Mouse (Mus musculus): ENCODE results near the gene Ociad1.
"Not testable (repeated sequence)": the region's sequence is repeated elsewhere in the genome, so short reads cannot be mapped to it uniquely, and the experiment has no call there.

The Ociad1 gene

DNA sequence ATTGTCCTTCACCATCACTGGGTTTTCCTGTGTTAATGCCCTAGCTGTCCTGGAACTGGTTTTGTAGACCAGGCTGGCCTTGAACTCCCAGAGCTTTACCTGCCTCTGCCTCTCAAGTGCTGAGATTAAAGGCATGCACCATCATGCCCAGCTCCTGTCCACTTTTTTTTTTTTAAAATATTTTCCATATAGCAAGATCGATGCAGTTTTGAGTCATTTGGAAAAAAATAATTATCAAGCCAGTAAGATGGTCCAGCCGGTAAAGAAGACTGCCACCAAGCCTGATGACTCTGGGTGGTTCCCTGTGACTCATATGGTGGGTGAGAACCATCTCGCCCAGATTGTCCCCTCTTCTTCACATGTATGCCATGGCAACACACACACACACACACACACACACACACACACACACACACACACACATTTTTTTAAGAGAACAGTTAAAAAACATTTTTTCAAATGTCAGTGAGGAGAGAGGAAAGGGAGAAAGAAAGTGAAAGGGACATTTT is 7.1 kb upstream of the Ociad1 start:
- no peak for DNase-seq (ENCODE audit: low spot score)

DNA sequence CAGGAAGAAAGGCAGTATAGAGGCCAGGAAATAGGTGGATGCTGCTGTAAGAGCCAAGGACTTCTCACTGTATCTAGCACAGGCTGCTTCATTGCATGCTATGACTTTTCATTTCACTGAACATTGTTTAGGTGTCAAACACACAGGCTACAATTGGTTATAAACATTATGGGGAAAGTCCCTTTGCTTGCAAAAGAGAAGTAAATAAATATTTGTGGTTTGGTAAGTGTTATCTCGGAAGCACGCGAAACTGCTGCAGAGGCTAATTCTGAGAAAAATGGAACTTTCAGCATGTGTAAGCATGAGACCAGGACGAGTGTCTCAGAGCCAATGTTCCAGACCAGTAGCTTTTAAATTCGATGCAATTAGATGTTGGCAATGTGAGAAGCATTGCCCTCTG is 6.0 kb upstream of the Ociad1 start:
- no peak for DNase-seq (ENCODE audit: low spot score)

DNA sequence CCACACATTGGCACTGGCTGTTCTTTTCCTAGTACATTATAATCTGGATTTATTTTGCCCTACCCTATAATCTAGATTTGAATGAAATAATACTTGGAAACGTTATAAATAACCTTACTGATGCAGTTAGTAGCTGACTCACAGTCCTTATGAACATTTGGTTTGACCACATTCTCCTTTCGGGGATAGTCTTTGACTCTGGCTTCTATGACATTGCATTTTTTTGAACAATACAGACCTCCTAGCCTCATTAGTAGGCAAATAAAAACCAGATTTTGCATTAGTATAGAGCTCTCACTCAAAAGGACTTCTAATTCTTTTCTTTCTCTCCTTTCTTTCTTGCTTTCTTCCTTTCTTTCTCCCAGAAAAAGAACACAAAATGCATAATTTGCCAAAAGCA is 2.7 kb upstream of the Ociad1 start:
- DNase-seq (ENCODE audit: low spot score), result no peak

DNA sequence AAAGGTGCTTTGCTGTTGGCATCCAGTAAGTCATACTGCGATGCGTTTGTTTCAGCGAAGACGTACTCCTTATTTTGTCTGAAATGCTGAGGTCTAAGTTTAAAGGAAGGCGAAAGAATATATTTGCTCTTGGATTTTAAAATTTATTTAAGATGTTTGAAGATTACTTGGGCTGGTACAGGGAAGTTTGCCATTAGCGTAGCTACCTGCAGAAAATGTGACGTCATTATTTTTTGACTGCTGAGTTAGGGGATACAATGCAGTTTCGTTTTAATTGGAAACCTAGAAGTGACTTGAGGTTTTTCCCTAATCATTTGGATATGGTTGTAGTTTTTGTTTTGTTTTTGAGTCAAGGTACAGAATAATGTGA is 859 bp downstream of the Ociad1 start:
- DNase-seq (ENCODE audit: low spot score), result no peak

DNA sequence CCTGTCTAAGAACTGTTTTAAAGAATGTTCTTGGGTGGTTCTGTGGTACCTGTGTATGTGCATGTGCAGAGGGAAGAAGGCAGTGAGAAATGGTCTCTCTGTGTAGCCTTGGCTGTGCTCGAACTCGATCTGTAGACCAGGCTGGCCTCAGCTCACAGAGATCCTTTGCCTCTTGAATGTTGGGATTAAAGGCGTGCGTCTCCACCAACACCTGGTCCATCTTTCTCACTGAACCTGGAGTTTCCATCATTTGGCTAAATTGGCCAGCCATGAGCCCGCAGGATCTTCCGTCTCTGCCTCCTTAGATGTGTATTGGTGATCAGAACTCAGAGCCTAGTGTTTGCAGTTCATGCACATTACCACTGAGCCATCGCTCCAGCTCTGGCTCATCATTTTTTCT is 2.4 kb downstream of the Ociad1 start:
- no peak for DNase-seq (ENCODE audit: low spot score)

DNA sequence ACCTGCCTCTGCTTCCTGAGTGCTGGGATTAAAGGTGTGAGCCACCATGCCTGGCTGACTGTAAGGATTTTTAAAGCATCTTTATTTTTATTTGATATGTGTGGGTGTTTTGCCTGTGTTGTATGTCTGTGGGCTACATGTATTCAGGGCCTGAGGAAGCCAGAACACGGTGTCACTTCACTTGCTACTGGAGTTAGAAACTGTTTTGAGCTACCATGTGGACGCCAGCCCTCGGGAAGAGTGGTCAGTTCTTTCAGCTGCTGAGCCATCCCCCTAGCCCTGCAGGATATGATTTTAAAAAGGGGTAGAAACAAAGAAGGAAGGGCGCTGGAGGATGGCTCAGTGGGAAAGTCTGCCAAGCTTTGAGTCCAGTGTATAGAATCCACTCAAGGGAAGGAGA is 3.3 kb downstream of the Ociad1 start:
- no peak for DNase-seq (ENCODE audit: low spot score)

DNA sequence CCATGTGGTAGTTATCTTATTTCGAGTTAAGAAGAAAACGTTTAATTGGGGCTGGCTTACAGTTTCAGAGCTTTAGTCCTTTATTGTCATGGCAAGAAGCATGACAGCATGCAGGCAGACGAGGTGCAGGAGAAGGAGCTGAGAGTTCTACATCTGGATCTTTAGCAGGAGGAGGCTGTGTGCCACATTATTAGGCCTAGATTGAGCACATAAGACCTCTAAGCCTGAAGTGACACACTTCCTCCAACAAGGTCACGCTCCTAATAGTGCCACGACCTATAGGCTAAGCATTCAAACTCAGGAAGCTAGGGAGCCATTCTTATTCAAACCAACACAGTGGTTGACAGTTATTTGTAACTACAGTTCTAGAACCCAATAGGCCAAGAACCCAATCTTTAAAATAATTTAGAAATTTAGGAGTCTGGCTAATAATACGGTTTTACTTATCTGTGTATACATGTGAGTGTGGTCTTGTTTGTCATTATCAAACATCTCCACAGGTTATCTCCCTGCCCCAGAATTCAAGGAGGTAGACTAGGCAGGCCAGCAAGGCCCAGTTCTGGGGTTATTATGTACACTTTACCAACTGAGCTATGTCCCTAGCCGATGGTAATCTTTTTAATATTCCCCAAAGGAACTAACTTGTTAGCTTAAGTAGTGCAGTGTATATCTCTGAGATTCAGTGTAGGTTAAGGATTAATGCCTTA is 9.2 kb downstream of the Ociad1 start:
- DNase-seq (ENCODE audit: low spot score), result no peak

DNA sequence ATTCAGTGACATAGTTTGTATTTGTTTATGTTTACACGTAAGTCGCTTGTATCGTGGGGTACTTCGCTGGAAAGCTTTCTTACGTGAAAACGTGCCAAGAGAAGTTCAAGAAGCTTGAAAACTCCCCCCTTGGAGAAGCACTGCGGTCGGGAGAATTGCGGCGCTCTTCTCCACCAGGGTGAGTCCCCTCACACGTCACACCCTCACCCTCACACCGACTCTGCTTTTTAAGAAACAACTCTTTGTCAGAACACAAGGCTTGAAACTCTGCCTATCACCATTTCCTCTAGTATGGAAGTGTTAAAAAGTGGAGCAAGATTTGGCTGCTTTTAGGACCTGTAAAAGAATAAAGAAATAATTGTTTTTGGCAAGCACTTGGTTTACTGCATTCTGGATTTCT is 11.9 kb downstream of the Ociad1 start:
- DNase-seq (ENCODE audit: low spot score), result no peak

DNA sequence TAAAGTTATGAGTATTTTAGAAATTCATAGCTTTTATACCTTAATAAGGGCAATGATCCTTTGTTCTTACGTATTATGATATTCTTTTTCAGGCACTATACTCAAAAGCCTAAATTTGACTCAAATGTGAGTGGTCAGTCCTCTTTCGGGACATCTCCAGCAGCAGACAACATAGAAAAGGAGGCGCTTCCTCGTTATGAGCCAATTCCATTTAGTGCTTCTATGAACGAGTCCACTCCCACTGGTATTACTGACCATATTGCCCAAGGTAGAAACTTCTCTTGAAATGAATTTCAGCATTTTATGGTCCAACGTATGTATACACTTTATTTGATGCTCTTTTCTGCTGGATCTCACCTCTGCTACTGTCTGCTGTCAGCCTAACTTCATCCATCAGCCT is 13.9 kb downstream of the Ociad1 start:
- DNase-seq (ENCODE audit: low spot score), result no peak

DNA sequence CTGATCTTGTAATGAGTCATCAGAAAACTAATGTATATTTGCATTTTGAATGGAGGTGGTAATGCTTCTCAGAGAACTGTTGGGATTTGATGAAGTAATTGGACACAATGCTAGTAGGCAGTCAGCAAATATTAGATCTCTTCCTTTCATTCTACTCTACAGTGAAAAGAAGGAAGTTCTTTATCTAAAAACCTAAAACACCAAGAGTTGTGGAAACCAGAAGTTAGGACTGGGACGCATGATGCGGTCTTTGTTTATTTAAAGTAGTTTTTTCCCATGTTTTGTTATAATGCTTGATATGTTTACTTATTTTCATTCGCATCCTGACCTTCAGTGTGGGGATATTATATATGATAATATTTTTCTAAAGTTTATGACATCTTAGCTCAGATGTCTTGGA is 14.7 kb downstream of the Ociad1 start:
- no peak for DNase-seq (ENCODE audit: low spot score)

DNA sequence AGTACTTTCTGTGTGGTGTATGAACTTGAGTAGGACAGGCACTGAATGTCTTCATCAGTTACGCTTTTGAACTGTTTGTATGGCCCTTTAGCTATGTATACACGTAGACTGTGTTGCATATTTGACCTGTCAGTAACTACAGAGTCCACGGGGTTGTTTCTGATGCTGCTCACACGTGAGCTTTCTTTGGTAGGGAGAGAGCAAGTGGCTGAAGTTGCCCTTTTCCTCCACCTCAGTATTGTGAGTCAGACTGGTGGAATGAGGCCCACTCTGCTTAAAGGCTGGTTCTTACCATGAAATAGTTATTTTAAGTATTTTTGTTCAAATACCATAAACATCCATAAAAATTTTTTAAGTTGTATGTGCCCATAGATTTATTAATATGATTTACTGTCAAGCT is 16.9 kb downstream of the Ociad1 start:
- DNase-seq (ENCODE audit: low spot score), result no peak

DNA sequence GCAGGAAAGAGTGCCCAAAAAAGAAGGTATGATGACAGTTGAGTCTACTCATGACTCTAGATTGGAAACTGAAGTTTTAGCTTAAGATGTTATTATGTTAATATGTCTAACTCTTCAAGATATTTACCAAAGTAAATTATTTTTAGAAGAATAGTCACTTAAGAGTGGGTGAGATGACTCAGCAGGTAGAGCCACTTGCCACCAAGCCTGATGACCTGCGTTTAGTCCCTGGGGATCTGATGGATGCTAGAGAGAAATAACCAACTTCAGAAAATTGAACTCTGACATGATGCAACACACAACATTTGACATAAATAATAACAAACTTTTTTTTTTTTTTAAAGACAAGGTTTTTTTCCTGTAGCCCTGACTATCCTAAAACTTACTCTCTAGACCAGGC is 17.8 kb downstream of the Ociad1 start:
- no peak for DNase-seq (ENCODE audit: low spot score)

DNA sequence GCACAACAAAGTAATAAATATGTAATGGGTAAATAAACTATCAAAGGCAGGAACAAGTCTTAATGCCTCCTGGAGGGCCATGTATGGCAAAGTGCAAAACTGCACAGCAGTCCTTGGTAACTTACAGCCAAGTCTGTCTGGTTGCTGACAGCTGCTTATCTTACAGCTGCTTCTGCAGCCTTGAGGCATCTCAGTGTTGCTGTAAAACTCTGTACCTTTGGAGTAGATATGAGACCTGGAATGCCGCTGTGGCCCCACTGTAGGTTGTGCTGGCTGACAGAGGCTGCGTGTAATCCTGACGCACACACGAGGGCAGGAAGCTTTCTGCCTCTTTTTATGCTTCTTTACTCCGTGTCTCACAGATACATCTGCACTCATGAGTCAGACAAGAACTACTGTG is 18.9 kb downstream of the Ociad1 start:
- DNase-seq (ENCODE audit: low spot score), result no peak

DNA sequence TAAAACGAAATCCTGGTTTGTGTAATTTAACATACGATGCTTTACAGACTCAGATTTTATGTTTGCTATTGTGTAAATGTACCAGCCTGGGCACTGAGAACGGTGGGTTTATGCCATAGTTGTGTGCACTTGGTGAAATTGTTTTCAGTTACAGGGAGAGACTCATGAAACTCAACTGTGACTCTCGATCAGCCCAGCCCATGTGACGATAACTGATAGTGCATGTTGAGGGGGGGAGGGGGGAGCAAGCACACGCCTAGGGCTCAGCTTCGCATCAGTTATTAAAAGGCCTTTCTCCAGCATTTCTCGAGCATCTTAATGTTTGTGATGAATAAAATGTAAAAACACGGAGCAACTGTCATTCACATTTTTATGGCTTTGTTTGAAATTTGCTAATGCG is 21.0 kb downstream of the Ociad1 start:
- DNase-seq (ENCODE audit: low spot score), result no peak

DNA sequence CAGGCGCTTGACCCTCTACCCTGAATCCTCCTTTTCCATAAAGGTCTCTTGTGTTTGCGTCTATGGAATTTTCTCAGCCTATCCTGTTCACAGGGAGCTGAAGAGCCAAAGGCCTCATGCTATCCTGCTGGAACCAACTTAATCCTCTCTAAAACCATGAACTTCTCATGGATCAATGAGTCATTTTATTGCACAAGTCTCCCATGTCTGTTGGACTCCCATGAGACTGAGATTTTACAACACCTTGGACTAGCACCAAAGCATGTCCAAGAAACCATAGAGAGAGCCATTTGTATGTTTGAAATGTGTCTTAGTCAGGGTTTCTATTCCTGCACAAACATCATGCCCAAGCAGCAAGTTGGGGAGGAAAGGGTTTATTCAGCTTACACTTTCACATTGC is 22.1 kb downstream of the Ociad1 start:
- DNase-seq (ENCODE audit: low spot score), result no peak

DNA sequence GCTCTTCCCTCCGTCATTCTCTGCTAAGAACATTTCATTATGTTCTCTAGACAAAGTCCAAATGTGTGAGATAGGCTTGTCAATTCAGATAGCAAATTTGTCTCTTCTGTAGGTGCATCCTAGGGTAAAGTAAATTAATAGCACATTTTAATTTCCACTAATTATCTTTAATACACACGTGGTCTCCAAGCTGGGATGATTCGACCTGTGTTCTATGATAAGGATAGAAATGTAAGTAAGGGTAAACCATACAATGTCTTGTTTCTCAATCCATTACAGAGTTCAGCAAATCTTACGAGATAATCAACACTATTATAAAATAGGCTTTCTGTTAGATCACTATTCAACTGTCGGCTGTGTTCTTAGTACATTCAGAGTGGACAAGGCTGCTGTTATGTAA is 26.7 kb downstream of the Ociad1 start:
- DNase-seq (ENCODE audit: low spot score), result no peak

DNA sequence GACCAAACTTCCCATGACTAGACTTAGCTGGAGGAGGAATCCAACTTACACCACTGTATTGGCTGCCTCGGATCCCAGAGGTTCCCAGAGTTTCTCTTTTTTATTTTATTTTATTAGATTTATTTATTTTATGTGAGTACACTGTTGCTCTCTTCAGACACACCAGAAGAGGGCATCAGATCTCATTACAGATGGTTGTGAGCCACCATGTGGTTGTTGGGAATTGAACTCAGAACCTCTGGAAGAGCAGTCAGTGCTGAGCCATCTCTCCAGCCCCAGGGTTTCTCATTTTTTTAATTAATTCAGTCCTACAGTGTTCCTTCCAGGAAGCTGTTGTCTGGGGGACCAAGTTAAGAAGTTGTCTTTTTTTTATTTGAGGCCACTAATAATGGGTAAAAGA is 30.1 kb downstream of the Ociad1 start:
- DNase-seq (ENCODE audit: low spot score), result not testable (repeated sequence)

DNA sequence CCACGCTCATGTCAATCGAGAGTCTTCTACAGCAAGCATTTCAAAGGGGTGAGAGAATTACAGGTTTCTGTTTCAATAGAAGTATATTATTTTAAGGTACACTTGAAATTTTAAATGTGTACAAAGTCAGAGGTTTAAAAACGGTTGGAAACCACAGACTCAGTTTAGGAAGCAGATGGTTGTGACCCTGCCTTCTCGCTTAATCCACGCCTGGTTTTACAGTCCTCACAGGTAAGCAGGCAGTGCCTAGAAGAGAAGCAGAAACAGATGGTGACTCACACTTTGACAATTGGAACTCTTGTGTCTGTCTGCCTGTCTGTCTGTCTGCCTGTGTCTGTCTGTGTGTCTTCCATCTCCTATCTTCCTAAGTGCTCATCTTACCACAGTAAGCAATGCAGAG is 31.0 kb downstream of the Ociad1 start:
- DNase-seq (ENCODE audit: low spot score), result no peak

DNA sequence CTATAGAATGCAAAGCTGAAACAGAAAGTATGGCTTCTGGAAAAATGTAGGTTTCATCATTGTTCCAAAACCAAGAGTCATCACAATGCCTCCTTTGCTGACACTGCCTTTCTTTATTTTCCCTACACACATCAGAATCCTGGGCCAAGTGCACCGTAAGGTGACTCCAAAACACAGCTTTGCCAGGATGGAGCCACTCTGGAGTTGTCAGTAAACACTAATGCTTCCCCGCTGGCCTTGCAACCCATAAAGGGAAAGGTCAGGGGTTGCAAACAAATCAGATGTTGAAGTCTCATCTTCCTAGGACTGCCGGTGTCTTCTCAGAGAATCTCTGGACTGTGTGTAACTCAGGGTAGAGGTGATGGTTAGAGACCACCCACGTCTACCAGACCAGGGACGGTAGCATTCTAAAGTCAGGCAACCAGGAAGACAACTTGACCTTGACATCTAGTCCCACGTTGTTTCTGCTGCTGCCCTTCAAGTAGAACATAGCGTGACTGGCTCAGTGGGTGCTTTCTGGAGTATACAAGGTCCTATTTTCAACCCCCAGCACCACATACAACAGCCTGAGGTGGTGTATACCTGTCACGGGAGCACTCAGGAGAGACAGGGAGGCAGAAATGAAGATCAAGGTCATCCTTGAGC is 32.1 kb downstream of the Ociad1 start:
- no peak for DNase-seq (ENCODE audit: low spot score)

DNA sequence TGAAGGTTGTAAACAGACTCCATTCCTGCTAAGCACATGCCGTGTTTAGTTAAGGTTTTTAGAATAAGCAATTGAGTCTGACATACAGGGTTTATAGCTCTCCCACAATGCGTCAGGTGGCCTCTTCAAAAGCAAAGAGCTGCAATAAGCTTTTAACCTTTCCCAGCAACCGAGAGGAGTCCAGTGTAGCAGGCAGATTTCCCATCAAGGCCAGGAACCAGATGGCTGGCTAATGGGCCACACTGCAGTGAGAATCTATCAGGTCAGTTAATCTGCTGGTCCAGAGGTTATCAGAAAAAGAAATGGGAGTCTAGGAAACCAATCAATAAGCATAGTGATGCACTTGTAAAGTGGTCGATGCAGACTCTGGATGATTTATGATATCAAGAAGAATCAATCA is 38.4 kb downstream of the Ociad1 start:
- DNase-seq (ENCODE audit: low spot score), result no peak

DNA sequence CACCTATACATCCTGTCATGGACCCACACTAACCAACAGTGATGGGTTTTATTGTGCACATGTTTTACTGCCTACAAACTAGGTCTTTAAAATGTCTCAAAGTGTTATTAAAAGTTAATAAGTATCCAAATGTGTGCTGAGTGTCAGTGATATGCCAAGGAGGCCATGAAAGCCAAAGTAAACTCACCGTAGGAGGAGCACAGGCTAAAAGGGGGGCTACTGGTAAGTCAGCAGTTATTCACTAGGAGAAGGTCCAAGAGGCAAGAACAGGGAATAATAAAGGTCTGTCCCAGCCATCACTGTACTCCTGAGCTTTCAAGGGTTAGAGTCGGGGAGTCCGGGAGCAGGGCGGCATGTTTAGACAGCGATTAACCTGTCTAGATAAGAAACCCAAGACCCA is 43.9 kb downstream of the Ociad1 start:
- no peak for DNase-seq (ENCODE audit: low spot score)

DNA sequence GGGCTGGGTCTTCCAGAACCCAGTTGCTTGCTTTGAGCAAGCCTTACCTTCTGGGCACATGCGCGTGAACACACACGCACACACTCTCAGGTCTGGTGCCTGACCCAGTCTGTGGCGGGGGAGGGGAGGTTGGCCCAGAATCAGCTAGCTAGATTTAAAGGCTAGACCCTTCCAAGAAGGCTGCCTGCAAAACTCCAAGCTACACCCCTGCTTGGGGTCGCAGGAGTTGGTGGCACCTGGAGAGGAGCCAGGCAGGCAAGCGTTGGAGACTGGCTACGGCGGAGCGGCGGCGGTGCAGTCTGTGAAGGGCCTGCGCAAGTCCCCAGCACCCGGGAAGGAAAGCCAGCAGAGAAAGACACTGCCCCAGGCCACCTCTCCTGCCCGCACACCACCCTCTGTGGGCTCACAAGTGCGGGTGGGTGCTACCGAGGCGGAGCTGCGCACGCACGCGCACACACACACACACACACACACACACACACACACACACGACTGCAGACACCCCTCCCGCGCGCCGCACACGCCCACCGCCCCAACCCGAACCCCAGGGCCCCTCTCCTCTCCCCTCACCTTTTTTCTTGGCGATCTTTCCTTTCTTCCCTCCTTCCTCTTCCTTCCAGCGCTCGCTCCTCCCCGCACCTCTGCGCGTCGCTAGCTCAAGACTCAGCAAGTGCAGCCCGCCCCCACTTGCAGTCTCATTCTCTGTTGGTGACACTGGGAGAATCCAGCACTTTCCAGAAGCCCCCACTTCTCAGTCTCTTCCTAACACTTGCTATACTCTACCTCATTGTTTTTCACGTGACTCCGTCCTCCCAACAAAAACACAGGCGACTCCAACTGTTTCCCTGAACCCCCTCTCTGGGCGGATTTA is 45.6 kb downstream of the Ociad1 start:
- DNase-seq (ENCODE audit: low spot score), result no peak

DNA sequence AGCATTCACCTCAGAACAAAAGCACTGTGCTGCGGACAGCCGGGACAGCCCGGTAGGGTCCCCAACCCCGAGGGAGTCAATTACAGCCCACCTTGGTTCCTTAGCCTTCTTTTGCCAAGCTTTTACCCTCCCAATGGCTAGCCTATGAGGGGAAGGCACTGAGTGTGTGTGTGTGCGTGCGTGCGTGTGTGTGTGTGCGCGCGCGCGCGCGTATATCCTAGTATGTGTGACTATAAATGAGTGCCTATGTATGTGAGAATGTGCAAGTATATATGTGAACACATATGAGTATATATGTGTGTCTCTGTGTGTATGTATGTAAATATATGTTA is 46.2 kb downstream of the Ociad1 start:
- DNase-seq (ENCODE audit: low spot score), result no peak
